Mouse (Mus musculus) myocyte (in vitro differentiated cells): Measurements from ENCODE around the gene Gm6793. TPM values are rescaled to one million over a fixed set of nuclear protein-coding genes. Genes with fewer than 3 reads are reported as not detected.

Experiments
- H3K27me3 ChIP-seq: one replicate; pipeline ENCODE4 v1.6.1; 2011; ENCODE audit not compliant: control insufficient read depth, insufficient read depth, insufficient read length
- H3K36me3 ChIP-seq: one replicate; pipeline ENCODE4 v1.6.1; 2011; ENCODE audit not compliant: control insufficient read depth, insufficient read depth
- H3K4me2 ChIP-seq: one replicate; pipeline ENCODE4 v1.6.1; 2011; ENCODE audit warnings: low read depth, control low read depth
- H3K4me3 ChIP-seq: one replicate; pipeline ENCODE4 v1.5.1; 2011; ENCODE audit warnings: mild to moderate bottlenecking, control low read depth, moderate library complexity
- H3K79me2 ChIP-seq: one replicate; pipeline ENCODE4 v1.6.1; 2011; ENCODE audit not compliant: control insufficient read depth, insufficient read depth
- H3ac ChIP-seq: one replicate; pipeline ENCODE4 v1.6.1; 2011; ENCODE audit not compliant: control insufficient read depth, insufficient read length
- CEBPB ChIP-seq: IDR thresholded peaks from 2 replicates; pipeline ENCODE4 v1.6.1; 2011; ENCODE audit warnings: mild to moderate bottlenecking, moderate library complexity; ENCODE audit not compliant: poor library complexity, insufficient read depth, severe bottlenecking
- E2F4 ChIP-seq: IDR thresholded peaks from one replicate; pipeline ENCODE4 v1.6.1; 2011; ENCODE audit warnings: mild to moderate bottlenecking, control low read depth, moderate library complexity; ENCODE audit not compliant: insufficient read depth
- MAX ChIP-seq: IDR thresholded peaks from one replicate; pipeline ENCODE4 v1.6.1; 2011; ENCODE audit warnings: low read depth, mild to moderate bottlenecking, control low read depth
- MYOD1 ChIP-seq, 3 experiments: IDR thresholded peaks; one replicate each; pipeline ENCODE4 v1.6.1; 2011; ENCODE audit warnings: control low read depth in 2 of 3, low read depth in 2 of 3, mild to moderate bottlenecking in 2 of 3, moderate library complexity in 1 of 3; ENCODE audit not compliant: insufficient read length in 2 of 3, control insufficient read depth in 1 of 3
- MYOG ChIP-seq, 3 experiments: IDR thresholded peaks; one replicate each; pipeline ENCODE4 v1.6.1; 2011; ENCODE audit warnings: control low read depth in 2 of 3, low read depth in 2 of 3, mild to moderate bottlenecking in 2 of 3; ENCODE audit not compliant: insufficient read length in 2 of 3, control insufficient read depth in 1 of 3, insufficient read depth in 1 of 3
- POLR2A ChIP-seq: IDR thresholded peaks from one replicate; pipeline ENCODE4 v1.6.1; 2011; ENCODE audit warnings: low read depth, mild to moderate bottlenecking, control low read depth, moderate library complexity; ENCODE audit not compliant: insufficient read length
- POLR2AphosphoS2 ChIP-seq: IDR thresholded peaks from one replicate; pipeline ENCODE4 v1.6.1; 2011; ENCODE audit warnings: low read depth, control low read depth; ENCODE audit not compliant: insufficient read length
- REST ChIP-seq: IDR thresholded peaks from one replicate; pipeline ENCODE4 v1.6.1; 2011; ENCODE audit warnings: mild to moderate bottlenecking, control low read depth, moderate library complexity; ENCODE audit not compliant: insufficient read depth, insufficient read length
- SRF ChIP-seq: IDR thresholded peaks from one replicate; pipeline ENCODE4 v1.6.1; 2011; ENCODE audit warnings: low read depth; ENCODE audit not compliant: control insufficient read depth, insufficient read length
- TCF12 ChIP-seq: IDR thresholded peaks from one replicate; pipeline ENCODE4 v1.6.1; 2011; ENCODE audit warnings: mild to moderate bottlenecking, control low read depth; ENCODE audit not compliant: poor library complexity, insufficient read depth, severe bottlenecking
- TCF3 ChIP-seq: IDR thresholded peaks from one replicate; pipeline ENCODE4 v1.6.1; 2011; ENCODE audit warnings: low read depth, control low read depth; ENCODE audit not compliant: insufficient read length
- USF1 ChIP-seq: IDR thresholded peaks from one replicate; pipeline ENCODE4 v1.6.1; 2011; ENCODE audit warnings: low read depth, mild to moderate bottlenecking, control low read depth, moderate library complexity
- polyA plus RNA-seq: library from polyadenylated mRNA; unstranded; fragments of >200 nt; fragmentation: generic; extraction: Trizol; gene quantifications from one replicate; pipeline ENCODE4 v1.2.1, GENCODE M21; 2012; ENCODE audit warnings: missing spikeins

The Gm6793 gene
- polyA plus RNA-seq, 1 experiment: 0.23 TPM

DNA sequence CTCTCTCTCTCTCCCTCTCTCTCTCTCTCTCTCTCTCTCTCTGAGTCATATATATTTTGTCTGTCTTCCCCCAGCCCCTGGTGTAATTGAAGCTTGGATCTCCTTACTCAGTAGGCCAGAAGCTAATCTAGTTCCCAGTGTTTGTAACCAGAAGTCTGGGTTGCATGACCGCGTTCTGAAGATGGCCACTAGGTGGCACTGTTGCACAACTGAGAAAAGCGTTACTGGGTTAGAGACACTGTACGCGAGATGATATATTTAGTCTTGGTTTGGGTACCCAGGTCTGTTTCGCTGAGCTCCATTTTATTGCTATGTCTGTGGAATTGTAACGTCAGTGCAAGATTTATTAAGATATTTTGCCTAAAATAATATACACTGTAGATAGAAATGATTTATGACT is 31.1 kb upstream of the Gm6793 start:
- TF ChIP-seq POLR2A (no peak), POLR2AphosphoS2 (no peak), REST (no peak), CEBPB (no peak), USF1 (no peak), MYOG (IDR thresholded peaks at IDR 0.05; ENCODE audit: control insufficient read depth in 1 of 3, insufficient read depth in 1 of 3, insufficient read length in 2 of 3, low read depth in 2 of 3) (no peak), SRF (no peak), MYOD1 (IDR thresholded peaks at IDR 0.05; ENCODE audit: control insufficient read depth in 1 of 3, insufficient read length in 2 of 3, low read depth in 2 of 3) (no peak), TCF12 (no peak), TCF3 (no peak), E2F4 (no peak), MAX (no peak)
- no peak overlapping the region for H3ac ChIP-seq

GRCm38 (mm10) chr8:112045182-112045581 is 30.3 kb upstream of the Gm6793 start:
- TF ChIP-seq E2F4 (no peak), TCF12 (no peak), USF1 (no peak), CEBPB (no peak), MYOD1 (IDR thresholded peaks at IDR 0.05; ENCODE audit: control insufficient read depth in 1 of 3, insufficient read length in 2 of 3, low read depth in 2 of 3) (no peak), POLR2AphosphoS2 (no peak), MYOG (IDR thresholded peaks at IDR 0.05; ENCODE audit: control insufficient read depth in 1 of 3, insufficient read depth in 1 of 3, insufficient read length in 2 of 3, low read depth in 2 of 3) (no peak), POLR2A (no peak), REST (no peak), TCF3 (no peak), SRF (no peak), MAX (no peak)

More for the DNA sequence above, 31.1 kb upstream of the Gm6793 start:
- Histone ChIP-seq H3K4me3 (no peak overlapping the region), H3K27me3 (peaks cover 13% of the 10 kb centered on the region), H3K79me2 (no peaks in the 10 kb centered on the region), H3K4me2 (no peak overlapping the region), H3K36me3 (no peaks in the 10 kb centered on the region)

GRCm38 (mm10) chr8:112037521-112037920 is 22.7 kb upstream of the Gm6793 start:
- Histone ChIP-seq H3K4me3 (no peak overlapping the region), H3ac (no peak overlapping the region), H3K27me3 (peaks cover 21% of the 10 kb centered on the region), H3K36me3 (no peaks in the 10 kb centered on the region), H3K4me2 (no peak overlapping the region), H3K79me2 (no peaks in the 10 kb centered on the region)
- TF ChIP-seq E2F4 (no peak), MAX (no peak)

More at GRCm38 (mm10) chr8:112045182-112045581, 30.3 kb upstream of the Gm6793 start:
- H3K27me3 ChIP-seq: peaks cover 15% of the 10 kb centered on the region
- H3K36me3 ChIP-seq: no peaks in the 10 kb centered on the region
- H3ac ChIP-seq: no peak overlapping the region
- no peaks in the 10 kb centered on the region for H3K79me2 ChIP-seq
- H3K4me2 ChIP-seq: no peak overlapping the region
- H3K4me3 ChIP-seq: no peak overlapping the region

- Histone ChIP-seq H3K4me2 (no peak overlapping the region), H3K79me2 (no peaks in the 10 kb centered on the region), H3K4me3 (no peak overlapping the region), H3K27me3 (peaks cover 6% of the 10 kb centered on the region), H3K36me3 (no peaks in the 10 kb centered on the region), H3ac (no peak overlapping the region)
- TF ChIP-seq USF1 (no peak), POLR2A (no peak), MYOG (IDR thresholded peaks at IDR 0.05; ENCODE audit: control insufficient read depth in 1 of 3, insufficient read depth in 1 of 3, insufficient read length in 2 of 3, low read depth in 2 of 3) (no peak), TCF3 (no peak), POLR2AphosphoS2 (no peak)
Observed at GRCm38 (mm10) chr8:112034603-112035002, 19.8 kb upstream of the Gm6793 start.

DNA sequence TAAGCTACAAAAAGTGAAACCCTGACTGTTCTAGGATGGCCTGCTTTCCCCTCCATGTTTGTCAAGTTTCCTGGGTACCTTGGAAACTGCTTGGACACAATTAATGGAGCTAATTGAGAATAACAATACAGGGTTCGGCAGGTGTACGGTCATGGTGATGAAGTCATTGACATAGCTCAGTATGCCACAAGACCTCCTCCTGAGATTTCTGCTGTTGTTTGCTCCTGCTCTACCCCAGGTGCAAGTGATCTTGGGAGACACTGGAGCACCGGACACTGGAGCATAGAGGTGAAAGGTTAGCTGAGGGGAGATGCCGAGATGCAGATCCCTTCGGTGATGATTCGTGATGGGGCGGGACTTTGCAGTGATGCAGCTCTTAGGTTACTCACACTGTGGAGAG is 18.2 kb upstream of the Gm6793 start:
- no peaks in the 10 kb centered on the region for H3K79me2 ChIP-seq
- H3K27me3 ChIP-seq: no peaks in the 10 kb centered on the region
- no peaks in the 10 kb centered on the region for H3K36me3 ChIP-seq
- no peak overlapping the region for H3ac ChIP-seq
- no peak overlapping the region for H3K4me2 ChIP-seq
- TF ChIP-seq REST (no peak), TCF3 (no peak), MAX (no peak), MYOG (IDR thresholded peaks at IDR 0.05; ENCODE audit: control insufficient read depth in 1 of 3, insufficient read depth in 1 of 3, insufficient read length in 2 of 3, low read depth in 2 of 3) (no peak), TCF12 (no peak), POLR2A (no peak), CEBPB (no peak), USF1 (no peak), E2F4 (no peak), SRF (no peak), MYOD1 (IDR thresholded peaks at IDR 0.05; ENCODE audit: control insufficient read depth in 1 of 3, insufficient read length in 2 of 3, low read depth in 2 of 3) (no peak), POLR2AphosphoS2 (no peak)
- H3K4me3 ChIP-seq: no peak overlapping the region
